Mouse (Mus musculus) embryonic fibroblast, embryonic 13.5 days (primary cell): ENCODE measurements around the gene Sprr2e.

Experiments
- CTCF ChIP-seq: IDR thresholded peaks from 2 replicates; pipeline ENCODE4 v1.5.1; 2011; ENCODE audit warnings: mild to moderate bottlenecking, control low read depth, low read length, moderate library complexity, borderline replicate concordance; ENCODE audit not compliant: insufficient read depth
- POLR2A ChIP-seq: IDR thresholded peaks from 2 replicates; pipeline ENCODE4 v1.6.1; 2011; ENCODE audit warnings: low read depth, mild to moderate bottlenecking, control low read depth, low read length, moderate library complexity

DNA sequence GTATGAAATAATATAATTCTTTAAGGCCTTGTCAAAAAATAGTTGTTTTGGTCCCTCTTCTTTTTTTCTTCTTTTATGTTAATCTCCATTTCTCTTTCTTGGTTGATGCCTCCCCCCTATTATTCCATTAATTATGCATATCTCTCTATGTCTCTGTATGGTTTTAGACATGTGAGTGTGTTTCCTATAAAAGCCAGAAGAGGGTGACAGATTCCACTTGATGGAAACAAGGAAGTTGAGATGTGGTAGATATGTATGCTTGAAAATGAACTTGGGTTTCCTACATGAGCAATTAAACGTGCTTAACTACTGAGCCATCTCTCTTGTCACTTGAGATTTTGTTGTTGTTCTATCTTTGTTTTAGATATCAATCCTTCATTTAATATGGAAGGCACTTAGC, 42.4 kb downstream of the Sprr2e start:
- no peak for TF ChIP-seq POLR2A
- TF ChIP-seq CTCF = no peak
